Comparison of ENCODE assay signal across 10 mouse cellular contexts in the genomic region with DNA sequence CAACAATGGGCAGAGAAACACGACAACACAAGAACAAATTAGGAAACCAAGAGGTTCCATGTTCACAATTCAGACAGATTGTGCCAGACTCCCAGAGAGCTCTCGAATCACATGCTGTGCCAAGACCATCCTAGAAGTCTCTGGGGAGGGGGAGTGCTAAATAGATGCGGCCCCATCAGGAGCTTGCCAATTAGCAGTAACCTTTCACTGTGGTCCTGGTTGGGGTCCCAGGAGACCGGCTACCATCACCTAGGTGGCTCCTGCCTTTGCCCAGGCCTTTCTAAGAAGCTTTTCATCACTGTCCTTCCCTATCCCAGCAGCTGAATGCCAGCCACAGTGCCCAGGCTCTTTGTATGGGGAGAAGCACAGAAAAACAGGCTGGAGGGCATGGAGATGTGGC. TPM values are rescaled to one million over a fixed set of nuclear protein-coding genes. Genes with fewer than 3 reads are reported as not detected.
DNase-seq lines count a peak whose midpoint lies in the region; ATAC-seq lines count a peak whose summit lies in the region.
"Had no signal": no experiment of that assay in that cellular context is flagged by ENCODE, and none has a peak within 500 bp of the region (broad histone marks: within the 10 kb centered on the region; RNA-seq: fewer than 3 reads in every experiment).

No protein-coding gene starts in this region.

- H3K27ac ChIP-seq in heart, embryonic 13.5 days (replicated peaks): no peak overlapping the region; the same call in 1 of the 2 replicates
- H3K27ac ChIP-seq in embryonic facial prominence, embryonic 11.5 days (replicated peaks; ENCODE audit: low read depth, low read length): no peak overlapping the region
- H3K27ac ChIP-seq in hindbrain, embryonic 10.5 days: peak overlapping the region; percentile 82
- H3K27ac ChIP-seq in midbrain, embryonic 12.5 days (replicated peaks): peak overlapping the region; percentile 81

- peak overlapping the region; percentile 62 for H3K9ac ChIP-seq in heart, embryonic 13.5 days
- H3K9ac ChIP-seq in embryonic facial prominence, embryonic 11.5 days (replicated peaks; ENCODE audit: low read length): peak overlapping the region; percentile 41; the same call in 1 of the 2 replicates
- no peak overlapping the region for H3K9ac ChIP-seq in midbrain, embryonic 12.5 days (replicated peaks)

- H3K4me2 ChIP-seq in heart, embryonic 13.5 days: peak overlapping the region; percentile 54; the same call in 1 of the 2 replicates
- H3K4me2 ChIP-seq in embryonic facial prominence, embryonic 11.5 days (ENCODE audit: low read depth, low read length): no peak overlapping the region
- no peak overlapping the region for H3K4me2 ChIP-seq in midbrain, embryonic 12.5 days (replicated peaks)

- intact Hi-C loops in gastrocnemius, postnatal 36 days (cut with DNase I): no loop called here

- WGBS in heart, embryonic 13.5 days: 60% methylated on average over 4 of the region's 4 CpGs
- WGBS in embryonic facial prominence, embryonic 11.5 days: 40% methylated on average over 4 of the region's 4 CpGs
- WGBS in hindbrain, embryonic 10.5 days: 42% methylated on average over 4 of the region's 4 CpGs
- WGBS in midbrain, embryonic 12.5 days: 37% methylated on average over 4 of the region's 4 CpGs

- peaks cover 41% of the 10 kb centered on the region for H3K4me1 ChIP-seq in heart, embryonic 13.5 days
- peaks cover 10% of the 10 kb centered on the region; the same call in 1 of the 2 replicates for H3K4me1 ChIP-seq in embryonic facial prominence, embryonic 11.5 days (ENCODE audit: control insufficient read depth, insufficient read depth, low read length)
- H3K4me1 ChIP-seq in hindbrain, embryonic 10.5 days (replicated peaks): peaks cover 49% of the 10 kb centered on the region
- H3K4me1 ChIP-seq in midbrain, embryonic 12.5 days: peaks cover 31% of the 10 kb centered on the region

- H3K36me3 ChIP-seq in heart, embryonic 13.5 days: no peaks in the 10 kb centered on the region; the same call in 1 of the 2 replicates
- no peaks in the 10 kb centered on the region for H3K36me3 ChIP-seq in embryonic facial prominence, embryonic 11.5 days (replicated peaks; ENCODE audit: control insufficient read depth, insufficient read depth, low read depth, low read length)
- no peaks in the 10 kb centered on the region for H3K36me3 ChIP-seq in hindbrain, embryonic 10.5 days
- H3K36me3 ChIP-seq in midbrain, embryonic 12.5 days: no peaks in the 10 kb centered on the region

- ATAC-seq in heart, embryonic 13.5 days (ENCODE audit: extremely low read depth, insufficient number of reproducible peaks, low FRiP score, low TSS enrichment): no peak
- ATAC-seq in embryonic facial prominence, embryonic 11.5 days (replicated peaks; ENCODE audit: insufficient number of reproducible peaks, low FRiP score, low TSS enrichment, low read depth): no peak
- 0 out of 2 replicates have a peak, but pooled peaks have one; percentile 6 for ATAC-seq in midbrain, embryonic 12.5 days (ENCODE audit: low FRiP score, low read depth)

- no peak overlapping the region for H3K4me3 ChIP-seq in heart, embryonic 13.5 days
- H3K4me3 ChIP-seq in embryonic facial prominence, embryonic 11.5 days (ENCODE audit: low read depth, low read length): no peak overlapping the region
- peak overlapping the region; percentile 28; the same call in 1 of the 2 replicates for H3K4me3 ChIP-seq in hindbrain, embryonic 10.5 days
- no peak overlapping the region for H3K4me3 ChIP-seq in midbrain, embryonic 12.5 days

- no peaks in the 10 kb centered on the region for H3K9me3 ChIP-seq in heart, embryonic 13.5 days
- no peaks in the 10 kb centered on the region for H3K9me3 ChIP-seq in embryonic facial prominence, embryonic 11.5 days (replicated peaks; ENCODE audit: control insufficient read depth, low read length)
- H3K9me3 ChIP-seq in hindbrain, embryonic 10.5 days: no peaks in the 10 kb centered on the region
- H3K9me3 ChIP-seq in midbrain, embryonic 12.5 days: no peaks in the 10 kb centered on the region

- DNase-seq in heart, adult 9 months (ENCODE audit: low spot score in 2 of 2): no peak
- DNase-seq in embryonic facial prominence, embryonic 11.5 days (ENCODE audit: low spot score): no peak
- DNase-seq in hindbrain, embryonic 10.5 days (ENCODE audit: low spot score): no peak
- no peak for DNase-seq in thymus, postnatal 4 days
- no peak for DNase-seq in gastrocnemius, postnatal 36 days
- DNase-seq in thymus, postnatal 0 days (ENCODE audit: low spot score): no peak

- H3K27me3 ChIP-seq in heart, embryonic 13.5 days (replicated peaks): no peaks in the 10 kb centered on the region
- no peaks in the 10 kb centered on the region; the same call in 1 of the 2 replicates for H3K27me3 ChIP-seq in embryonic facial prominence, embryonic 11.5 days (ENCODE audit: control insufficient read depth, insufficient read depth, low read length)
- peaks cover 55% of the 10 kb centered on the region for H3K27me3 ChIP-seq in hindbrain, embryonic 10.5 days (ENCODE audit: insufficient read depth, poor library complexity, severe bottlenecking)
- H3K27me3 ChIP-seq in midbrain, embryonic 12.5 days: peaks cover 30% of the 10 kb centered on the region

RNA-seq across cellular contexts. Expression of a gene that starts 8.5 kb away (rescaled TPM):
- polyA plus RNA-seq in heart, embryonic 13.5 days (2015; fragmentation: Nextera tagmentation; extraction: Ambion mirVana): not detected in 2 replicates
- not detected in 2 replicates for polyA plus RNA-seq in embryonic facial prominence, embryonic 11.5 days (2014; fragmentation: Nextera tagmentation; extraction: Ambion mirVana)
- not detected in 2 replicates for polyA plus RNA-seq in hindbrain, embryonic 10.5 days (2016; fragmentation: Nextera tagmentation; extraction: Ambion mirVana)
- polyA plus RNA-seq in midbrain, embryonic 12.5 days (2016; fragmentation: Nextera tagmentation; extraction: Ambion mirVana): not detected in 2 replicates
- not detected for total RNA-seq in gastrocnemius, postnatal 36 days (2021)
- polyA plus RNA-seq in thymus, postnatal 0 days (2015; fragmentation: Nextera tagmentation; extraction: Ambion mirVana): not detected in 2 replicates
- total RNA-seq: gastrocnemius, postnatal 10 days had no signal
- polyA plus RNA-seq: stomach, embryonic 16.5 days had no signal

RNA-seq across cellular contexts. Expression of a gene that starts 45.7 kb away (rescaled TPM):
- 10.5 and 11.0 TPM in 2 replicates for polyA plus RNA-seq in heart, embryonic 13.5 days (2015; fragmentation: Nextera tagmentation; extraction: Ambion mirVana)
- polyA plus RNA-seq in embryonic facial prominence, embryonic 11.5 days (2014; fragmentation: Nextera tagmentation; extraction: Ambion mirVana): 17.6 and 21.0 TPM in 2 replicates
- polyA plus RNA-seq in hindbrain, embryonic 10.5 days (2016; fragmentation: Nextera tagmentation; extraction: Ambion mirVana): 19.1 and 23.3 TPM in 2 replicates
- 31.8 and 32.7 TPM in 2 replicates for polyA plus RNA-seq in midbrain, embryonic 12.5 days (2016; fragmentation: Nextera tagmentation; extraction: Ambion mirVana)
- total RNA-seq in gastrocnemius, postnatal 36 days (2021): 1 to 10 TPM in 1 of 2 experiments, under 1 TPM in 1; 0.94 to 1.0 TPM
- polyA plus RNA-seq in thymus, postnatal 0 days (2015; fragmentation: Nextera tagmentation; extraction: Ambion mirVana): 1.9 and 2.0 TPM in 2 replicates

Comparison
In these comparisons a context has a peak if more than half of its experiments do, and no peak if none do; other contexts are left out.
1. H3K27ac ChIP-seq: peak in hindbrain, embryonic 10.5 days (single experiment) and midbrain, embryonic 12.5 days (single experiment); none in heart, embryonic 13.5 days (single experiment) and embryonic facial prominence, embryonic 11.5 days (single experiment).